Mouse (Mus musculus) heart, embryonic 15.5 days (tissue): ENCODE measurements around the gene Zfp64. TPM values are rescaled to one million over a fixed set of nuclear protein-coding genes. Genes with fewer than 3 reads are reported as not detected.

ENCODE experiments used
- ATAC-seq: fragments of 200-750 bp; cut with Nextera tagmentation; replicated peaks from 2 replicates; pipeline ENCODE4 v1.8.0; 2017; ENCODE audit warnings: low read depth, moderate TSS enrichment; ENCODE audit not compliant: insufficient number of reproducible peaks, insufficient read depth, low FRiP score
- H3K27ac ChIP-seq: fragments of 300-500 bp; sonication (generic); 2 replicates; pipeline ENCODE4 v1.5.1; 2015; ENCODE audit warnings: mild to moderate bottlenecking, inconsistent platforms
- H3K27me3 ChIP-seq: fragments of 300-500 bp; sonication (generic); 2 replicates; pipeline ENCODE4 v1.6.1; 2015; ENCODE audit warnings: inconsistent platforms
- H3K36me3 ChIP-seq: fragments of 300-500 bp; sonication (generic); 2 replicates; pipeline ENCODE4 v1.6.1; 2015; ENCODE audit warnings: mild to moderate bottlenecking, inconsistent platforms
- H3K4me1 ChIP-seq: fragments of 300-500 bp; sonication (generic); replicated peaks from 2 replicates; pipeline ENCODE4 v1.6.1; 2015; ENCODE audit warnings: inconsistent platforms
- H3K4me2 ChIP-seq: fragments of 300-500 bp; sonication (generic); 2 replicates; pipeline ENCODE4 v1.6.1; 2015; ENCODE audit warnings: inconsistent platforms, mild to moderate bottlenecking, moderate library complexity
- H3K4me3 ChIP-seq: fragments of 300-500 bp; sonication (generic); 2 replicates; pipeline ENCODE4 v1.5.1; 2015; ENCODE audit warnings: mild to moderate bottlenecking, inconsistent platforms
- H3K9ac ChIP-seq: fragments of 300-500 bp; sonication (generic); 2 replicates; pipeline ENCODE4 v1.6.1; 2015; ENCODE audit warnings: mild to moderate bottlenecking, inconsistent platforms
- H3K9me3 ChIP-seq: fragments of 300-500 bp; sonication (generic); replicated peaks from 2 replicates; pipeline ENCODE4 v1.6.1; 2016; ENCODE audit warnings: inconsistent platforms
- WGBS: fragments of 180-500 bp; shearing (Covaris S2); methylation state at CpG from one replicate; pipeline ENCODE4 v1.1.7; 2015; ENCODE audit warnings: mixed read lengths; 5-methylcytosine and 5-hydroxymethylcytosine counted together
- polyA plus RNA-seq: library from polyadenylated mRNA; unstranded; fragments of >200 nt; fragmentation: Nextera tagmentation; extraction: Ambion mirVana; gene quantifications from 2 replicates; pipeline ENCODE4 v1.2.1, GENCODE M21; 2015

Zfp64 gene
- polyA plus RNA-seq, 1 experiment from 2014 or later, result 13.2 TPM

- Histone ChIP-seq H3K27ac (no peak overlapping the region), H3K4me2 (no peak overlapping the region), H3K9ac (no peak overlapping the region), H3K36me3 (no peaks in the 10 kb centered on the region), H3K27me3 (no peaks in the 10 kb centered on the region), H3K4me1 (no peaks in the 10 kb centered on the region), H3K9me3 (no peaks in the 10 kb centered on the region), H3K4me3 (no peak overlapping the region)
- no peak for ATAC-seq
- 65% methylated on average over 8 of the region's 8 CpGs for WGBS
Observed at GRCm38 (mm10) chr2:168884641-168885040, 70.7 kb downstream of the Zfp64 start.

DNA sequence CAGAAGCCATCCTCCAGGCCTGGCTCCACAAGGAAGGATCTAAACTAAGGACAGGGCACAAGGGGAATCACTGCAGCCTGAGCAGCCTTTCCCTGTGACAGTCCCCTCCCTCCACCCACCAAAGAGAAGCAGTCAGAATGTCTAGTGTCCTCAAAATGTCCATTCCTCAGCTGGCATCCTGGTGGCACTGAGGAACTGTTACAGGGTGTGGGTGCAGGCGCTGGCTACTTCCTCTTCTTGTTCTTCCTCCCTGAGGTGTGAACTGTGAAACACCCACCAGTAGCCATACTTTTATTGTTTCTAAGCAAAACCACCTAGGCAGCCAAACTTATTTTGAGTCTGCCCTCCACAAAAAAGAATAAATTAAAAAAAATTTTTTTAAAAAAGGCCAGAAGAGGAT is 72.4 kb downstream of the Zfp64 start:
- no peaks in the 10 kb centered on the region for H3K9me3 ChIP-seq
- no peaks in the 10 kb centered on the region for H3K36me3 ChIP-seq
- no peak overlapping the region for H3K27ac ChIP-seq
- H3K4me1 ChIP-seq, result no peaks in the 10 kb centered on the region
- no peak overlapping the region for H3K9ac ChIP-seq
- no peaks in the 10 kb centered on the region for H3K27me3 ChIP-seq
- H3K4me2 ChIP-seq, result no peak overlapping the region
- WGBS, result 93% methylated on average over 1 of the region's 1 CpGs
- no peak overlapping the region for H3K4me3 ChIP-seq
- no peak for ATAC-seq

DNA sequence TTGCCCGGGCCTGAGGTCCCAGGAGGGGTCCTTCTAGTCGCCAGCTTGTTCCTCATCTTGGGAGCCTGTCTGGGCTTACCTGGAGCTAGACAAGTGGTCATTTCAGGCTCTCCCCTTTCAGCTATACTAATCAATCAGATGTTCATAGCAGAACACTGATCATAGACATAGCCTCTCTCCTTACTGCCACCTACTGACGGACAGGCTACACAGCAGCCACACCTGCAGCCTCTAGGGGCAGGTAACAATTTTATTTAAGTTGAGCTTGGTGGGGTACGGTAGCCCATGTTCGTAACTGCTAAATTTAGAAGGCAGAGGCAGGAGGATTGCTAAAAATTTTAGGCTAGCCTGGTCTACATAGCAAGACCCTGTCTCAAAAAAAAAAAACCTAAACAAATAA is 73.5 kb downstream of the Zfp64 start:
- H3K4me3 ChIP-seq, result no peak overlapping the region
- 47% methylated on average over 5 of the region's 5 CpGs for WGBS
- H3K27ac ChIP-seq, result no peak overlapping the region
- H3K36me3 ChIP-seq, result no peaks in the 10 kb centered on the region
- no peaks in the 10 kb centered on the region for H3K9me3 ChIP-seq
- no peak overlapping the region for H3K4me2 ChIP-seq
- no peaks in the 10 kb centered on the region for H3K4me1 ChIP-seq
- H3K27me3 ChIP-seq, result no peaks in the 10 kb centered on the region
- no peak for ATAC-seq
- H3K9ac ChIP-seq, result no peak overlapping the region

GRCm38 (mm10) chr2:168879573-168879972 is 75.8 kb downstream of the Zfp64 start:
- ATAC-seq, result no peak
- Histone ChIP-seq H3K9me3 (no peaks in the 10 kb centered on the region), H3K27ac (no peak overlapping the region), H3K4me3 (no peak overlapping the region), H3K36me3 (no peaks in the 10 kb centered on the region), H3K27me3 (no peaks in the 10 kb centered on the region), H3K4me1 (no peaks in the 10 kb centered on the region), H3K4me2 (no peak overlapping the region), H3K9ac (no peak overlapping the region)
- 78% methylated on average over 10 of the region's 10 CpGs for WGBS

GRCm38 (mm10) chr2:168878708-168879107 is 76.7 kb downstream of the Zfp64 start:
- no peaks in the 10 kb centered on the region for H3K9me3 ChIP-seq
- H3K4me2 ChIP-seq, result no peak overlapping the region
- no peak overlapping the region for H3K9ac ChIP-seq
- 83% methylated on average over 8 of the region's 8 CpGs for whole genome bisulfite sequencing
- no peaks in the 10 kb centered on the region for H3K27me3 ChIP-seq
- H3K4me1 ChIP-seq, result no peaks in the 10 kb centered on the region
- H3K4me3 ChIP-seq, result no peak overlapping the region
- no peak for ATAC-seq
- no peaks in the 10 kb centered on the region for H3K36me3 ChIP-seq
- H3K27ac ChIP-seq, result no peak overlapping the region

DNA sequence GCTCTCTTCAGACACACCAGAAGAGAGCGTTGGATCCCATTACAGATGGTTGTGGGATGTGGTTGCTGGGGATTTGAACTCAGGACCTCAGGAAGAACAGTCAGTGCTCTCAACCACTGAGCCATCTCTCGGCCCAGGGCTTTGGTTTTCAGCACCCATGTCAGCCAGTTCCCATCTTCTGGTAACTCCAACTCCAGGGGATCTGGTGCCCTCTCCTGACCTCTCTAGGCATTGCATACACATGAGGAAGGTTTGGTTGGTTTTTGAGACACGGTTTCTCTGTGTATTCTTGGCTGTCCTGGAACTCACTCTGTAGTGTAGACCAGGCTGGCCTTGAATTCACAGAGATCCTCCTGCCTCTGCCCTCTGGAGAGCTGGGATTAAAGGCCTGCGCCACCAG is 77.2 kb downstream of the Zfp64 start:
- Histone ChIP-seq H3K9me3 (no peaks in the 10 kb centered on the region), H3K36me3 (no peaks in the 10 kb centered on the region), H3K4me1 (no peaks in the 10 kb centered on the region), H3K27ac (no peak overlapping the region), H3K9ac (no peak overlapping the region), H3K4me3 (no peak overlapping the region), H3K27me3 (no peaks in the 10 kb centered on the region), H3K4me2 (no peak overlapping the region)
- WGBS, result 77% methylated on average over 4 of the region's 4 CpGs
- ATAC-seq, result no peak

GRCm38 (mm10) chr2:168876631-168877030 is 78.8 kb downstream of the Zfp64 start:
- Histone ChIP-seq H3K4me1 (no peaks in the 10 kb centered on the region), H3K9ac (no peak overlapping the region), H3K4me3 (no peak overlapping the region), H3K4me2 (no peak overlapping the region), H3K27me3 (no peaks in the 10 kb centered on the region), H3K9me3 (no peaks in the 10 kb centered on the region), H3K36me3 (no peaks in the 10 kb centered on the region), H3K27ac (no peak overlapping the region)
- ATAC-seq, result no peak
- 82% methylated on average over 10 of the region's 10 CpGs for WGBS

DNA sequence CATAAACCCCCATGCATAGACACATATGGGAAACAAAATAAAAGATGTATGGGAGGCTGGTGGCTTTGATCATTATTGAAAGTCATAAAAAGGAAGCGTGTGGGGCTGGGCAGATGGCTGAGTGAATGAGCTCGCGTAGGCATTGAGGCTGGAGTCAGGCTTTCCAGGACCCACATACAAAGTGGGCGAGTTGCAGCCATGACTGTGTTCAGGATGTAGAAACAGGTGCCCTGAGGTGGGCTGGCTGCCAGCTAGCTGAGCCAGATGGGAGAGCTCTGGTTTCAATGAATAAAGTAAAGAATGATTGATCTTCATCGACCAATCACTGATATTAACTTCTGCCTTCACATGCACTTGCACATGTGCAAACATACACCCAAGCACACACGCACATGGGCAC is 80.9 kb downstream of the Zfp64 start:
- Histone ChIP-seq H3K4me2 (no peak overlapping the region), H3K9me3 (no peaks in the 10 kb centered on the region), H3K27me3 (no peaks in the 10 kb centered on the region), H3K9ac (no peak overlapping the region), H3K4me1 (no peaks in the 10 kb centered on the region), H3K4me3 (no peak overlapping the region), H3K27ac (no peak overlapping the region), H3K36me3 (no peaks in the 10 kb centered on the region)
- 93% methylated on average over 6 of the region's 6 CpGs for WGBS
- no peak for ATAC-seq

- no peaks in the 10 kb centered on the region for H3K27me3 ChIP-seq
- WGBS, result 57% methylated on average over 22 of the region's 22 CpGs
- no peaks in the 10 kb centered on the region for H3K9me3 ChIP-seq
- no peak overlapping the region for H3K4me3 ChIP-seq
- ATAC-seq, result no peak
- no peak overlapping the region for H3K27ac ChIP-seq
- no peaks in the 10 kb centered on the region for H3K4me1 ChIP-seq
- H3K36me3 ChIP-seq, result no peaks in the 10 kb centered on the region
- no peak overlapping the region for H3K9ac ChIP-seq
- no peak overlapping the region for H3K4me2 ChIP-seq
Observed at GRCm38 (mm10) chr2:168871767-168872511, 83.4 kb downstream of the Zfp64 start.

GRCm38 (mm10) chr2:168870480-168870879 is 84.9 kb downstream of the Zfp64 start:
- ATAC-seq, result no peak
- Histone ChIP-seq H3K9me3 (no peaks in the 10 kb centered on the region), H3K36me3 (no peaks in the 10 kb centered on the region), H3K4me3 (no peak overlapping the region), H3K4me2 (no peak overlapping the region), H3K27me3 (no peaks in the 10 kb centered on the region), H3K9ac (no peak overlapping the region), H3K4me1 (no peaks in the 10 kb centered on the region), H3K27ac (no peak overlapping the region)
- 52% methylated on average over 4 of the region's 4 CpGs for WGBS

GRCm38 (mm10) chr2:168866942-168867341 is 88.4 kb downstream of the Zfp64 start:
- Histone ChIP-seq H3K36me3 (no peaks in the 10 kb centered on the region), H3K4me1 (no peaks in the 10 kb centered on the region), H3K9me3 (no peaks in the 10 kb centered on the region), H3K4me2 (no peak overlapping the region), H3K4me3 (no peak overlapping the region), H3K27me3 (no peaks in the 10 kb centered on the region), H3K9ac (no peak overlapping the region), H3K27ac (no peak overlapping the region)
- WGBS, result 72% methylated on average over 8 of the region's 8 CpGs
- no peak for ATAC-seq

- Histone ChIP-seq H3K36me3 (no peaks in the 10 kb centered on the region), H3K4me3 (no peak overlapping the region), H3K27ac (no peak overlapping the region), H3K4me2 (no peak overlapping the region), H3K4me1 (no peaks in the 10 kb centered on the region), H3K9me3 (no peaks in the 10 kb centered on the region), H3K9ac (no peak overlapping the region), H3K27me3 (no peaks in the 10 kb centered on the region)
- no peak for ATAC-seq
- 66% methylated on average over 10 of the region's 10 CpGs for WGBS
Observed at GRCm38 (mm10) chr2:168866436-168866835, 89.0 kb downstream of the Zfp64 start.
